Mouse (Mus musculus) liver, postnatal 0 days (tissue): ENCODE data around the gene Ube2n.

ENCODE experiments used
- CTCF ChIP-seq: sonication (generic); IDR thresholded peaks from 2 replicates; pipeline ENCODE4 v1.5.1; 2016; ENCODE audit warnings: antibody characterized with exemption, low read depth
- EP300 ChIP-seq: IDR thresholded peaks from 2 replicates; pipeline ENCODE4 v1.6.1; 2016; ENCODE audit warnings: antibody characterized with exemption, low read depth, mild to moderate bottlenecking

DNA sequence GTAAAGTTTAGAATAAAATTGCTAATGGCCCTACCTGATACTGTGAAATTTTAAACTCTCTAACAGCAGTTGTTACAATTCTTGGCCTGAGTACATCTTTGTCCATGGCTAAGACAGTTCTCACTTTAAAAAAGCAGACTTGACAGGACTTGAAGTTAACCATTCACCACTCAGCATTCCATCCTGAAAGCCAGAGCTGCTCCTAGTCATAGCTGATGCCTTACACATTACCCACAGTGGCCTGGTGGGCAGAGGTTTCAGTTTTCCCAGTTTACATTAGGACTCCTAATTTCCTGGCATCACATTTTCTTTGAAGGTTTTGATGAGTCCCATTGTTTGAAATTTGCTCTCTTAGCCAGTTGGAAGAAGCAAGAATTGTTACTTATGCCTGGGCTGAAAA, 29.1 kb downstream of the Ube2n start:
- TF ChIP-seq CTCF = no peak
- no peak for TF ChIP-seq EP300
